Mouse (Mus musculus) liver, embryonic 18 days (tissue): ENCODE data around the gene Mylip. TPM values are rescaled to one million over a fixed set of nuclear protein-coding genes. Genes with fewer than 3 reads are reported as not detected.

ENCODE experiments used
- polyA plus RNA-seq: library from polyadenylated mRNA; depleted of rRNA; stranded (reverse); fragments of >200 nt; gene quantifications from 2 replicates; pipeline ENCODE4 v1.2.3, GENCODE M21; 2012; rRNA removed

Gene Mylip
- 8.7 and 9.3 TPM in 2 replicates for polyA plus RNA-seq

GRCm38 (mm10) chr13:45389448-45390311 is at the start of gene Mylip:
Gene Mylip, plus strand, starts transcription at chr13:45389742.

Other genes starting within 250 kb of the Mylip start
- gene Gmpr, start 117.7 kb downstream of the Mylip start, polyA plus RNA-seq = 40.6 and 46.1 TPM in 2 replicates